Mouse (Mus musculus) thymus, postnatal 0 days (tissue): ENCODE results near the gene Tuba3a. TPM values are rescaled to one million over a fixed set of nuclear protein-coding genes. Genes with fewer than 3 reads are reported as not detected.
"Not testable (repeated sequence)": the region's sequence is repeated elsewhere in the genome, so short reads cannot be mapped to it uniquely, and the experiment has no call there.

Experiments used
- DNase-seq: peaks from one replicate; pipeline ENCODE4 v3.0.0-alpha.2; 2015; ENCODE audit warnings: low spot score
- polyA plus RNA-seq: library from polyadenylated mRNA; unstranded; fragments of >200 nt; fragmentation: Nextera tagmentation; extraction: Ambion mirVana; gene quantifications from 2 replicates; pipeline ENCODE4 v1.2.1, GENCODE M21; 2015

Gene Tuba3a
- polyA plus RNA-seq, 1 experiment from 2014 or later, result 0.36 TPM

DNA sequence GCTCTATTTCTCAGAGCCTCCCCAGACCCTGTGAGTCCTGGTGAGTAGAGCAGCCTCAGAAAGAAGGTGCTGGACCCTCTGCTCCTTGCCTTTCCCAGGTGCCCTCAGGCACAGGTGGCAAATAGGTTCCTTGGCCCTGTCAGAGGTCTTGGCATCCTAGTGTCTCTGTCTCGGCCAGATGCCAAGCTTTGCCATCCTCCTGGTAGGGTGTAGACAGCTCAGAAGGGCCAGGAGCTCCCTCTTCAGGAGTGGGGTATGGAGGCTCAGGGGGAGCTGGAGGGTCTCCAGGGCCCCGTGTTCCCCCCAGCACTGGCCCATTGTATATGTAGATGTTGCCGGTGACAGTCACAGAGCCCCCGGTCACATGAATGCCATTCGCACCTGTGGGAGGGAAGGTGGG is 21.2 kb upstream of the Tuba3a start:
- no peak for DNase-seq

DNA sequence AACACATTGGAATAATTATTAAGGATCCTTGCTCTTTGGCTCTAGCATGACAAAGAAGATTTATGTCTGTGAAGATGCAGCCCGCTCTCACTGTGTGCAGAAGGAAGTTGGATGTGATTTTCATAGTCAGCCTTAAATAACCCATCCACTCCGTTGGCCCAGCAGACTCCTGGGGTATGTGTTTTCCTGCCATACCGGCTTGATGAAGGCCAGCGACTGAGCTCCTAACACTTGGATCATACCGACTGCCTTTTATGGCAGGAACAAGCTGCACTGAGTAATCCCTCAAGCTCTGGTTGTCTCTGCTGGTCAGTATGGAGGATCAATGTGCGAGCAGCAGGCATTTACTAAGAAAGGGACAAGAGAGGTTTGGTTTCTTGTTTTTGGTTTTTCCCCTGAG is 19.6 kb upstream of the Tuba3a start:
- no peak for DNase-seq

DNA sequence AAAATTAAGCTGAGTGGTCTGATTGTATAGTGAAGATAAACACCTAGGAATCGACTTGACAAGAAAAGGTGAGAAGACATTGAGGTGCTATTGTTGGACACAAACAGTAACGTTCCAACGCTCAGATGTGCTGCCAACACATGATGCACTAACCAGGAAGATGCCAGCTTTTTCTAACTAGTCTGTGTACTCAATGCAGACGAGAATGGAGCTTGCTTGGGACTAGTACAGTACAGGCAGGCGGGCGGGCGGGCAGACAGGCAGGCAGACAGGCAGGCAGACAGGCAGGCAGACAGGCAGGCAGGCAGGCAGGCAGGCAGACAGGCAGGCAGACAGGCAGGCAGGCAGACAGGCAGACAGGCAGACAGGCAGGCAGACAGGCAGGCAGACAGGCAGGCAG is 18.6 kb upstream of the Tuba3a start:
- DNase-seq, result not testable (repeated sequence)

DNA sequence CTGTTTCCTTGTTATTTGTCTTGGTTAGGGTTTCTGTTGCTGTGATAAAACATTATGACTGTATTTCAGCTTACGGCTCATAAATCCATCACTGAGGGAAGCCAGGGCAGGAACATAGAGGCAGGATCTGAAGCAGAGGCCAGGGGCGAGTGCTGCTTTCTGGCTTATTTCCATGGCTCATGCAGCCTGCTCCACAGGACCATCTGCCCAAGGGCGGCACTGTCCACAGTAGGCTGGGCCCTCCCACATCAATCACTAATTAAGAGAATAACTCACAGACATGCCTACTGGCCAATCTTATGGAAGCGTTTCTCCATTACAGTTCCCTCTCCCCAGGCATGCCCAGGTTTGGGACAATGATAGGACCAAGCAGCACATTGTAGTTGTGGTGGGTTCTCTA is 17.4 kb upstream of the Tuba3a start:
- no peak for DNase-seq

DNA sequence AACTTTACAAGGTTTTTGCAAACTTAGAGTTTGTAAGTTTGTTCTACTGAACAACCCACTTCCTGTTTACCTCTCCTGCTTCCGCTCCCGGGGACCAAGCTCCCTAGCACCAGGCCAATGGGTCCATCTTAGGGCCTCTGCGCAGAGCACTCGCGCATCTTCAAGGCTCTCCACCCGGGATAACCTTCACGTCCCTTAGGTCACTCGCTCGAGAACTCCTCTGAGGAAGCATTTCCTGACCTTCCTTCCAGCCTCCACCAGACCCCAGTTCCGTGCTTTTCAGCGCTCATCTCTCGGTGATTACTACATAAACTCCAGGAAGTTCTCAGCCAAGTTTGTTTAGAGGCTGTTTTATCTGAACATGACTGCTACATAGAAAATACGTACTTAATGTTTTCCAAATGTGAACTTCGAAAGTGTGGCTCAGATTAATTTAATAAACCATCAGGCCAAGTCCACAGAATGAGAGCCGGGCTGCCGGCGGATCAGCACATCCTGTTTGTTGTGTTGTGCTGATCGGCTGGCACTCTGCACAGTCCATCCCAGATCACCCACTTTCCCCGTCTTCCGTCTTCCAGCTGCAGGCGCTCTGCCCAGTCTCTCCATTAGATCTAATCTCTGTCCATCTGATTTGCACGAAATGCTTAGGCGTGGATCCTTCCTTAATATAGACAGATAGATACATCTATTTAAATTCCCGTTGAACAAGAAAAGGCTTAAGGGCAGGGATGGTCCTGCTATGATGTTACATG is 16.6 kb upstream of the Tuba3a start:
- DNase-seq, result peak; percentile 32

DNA sequence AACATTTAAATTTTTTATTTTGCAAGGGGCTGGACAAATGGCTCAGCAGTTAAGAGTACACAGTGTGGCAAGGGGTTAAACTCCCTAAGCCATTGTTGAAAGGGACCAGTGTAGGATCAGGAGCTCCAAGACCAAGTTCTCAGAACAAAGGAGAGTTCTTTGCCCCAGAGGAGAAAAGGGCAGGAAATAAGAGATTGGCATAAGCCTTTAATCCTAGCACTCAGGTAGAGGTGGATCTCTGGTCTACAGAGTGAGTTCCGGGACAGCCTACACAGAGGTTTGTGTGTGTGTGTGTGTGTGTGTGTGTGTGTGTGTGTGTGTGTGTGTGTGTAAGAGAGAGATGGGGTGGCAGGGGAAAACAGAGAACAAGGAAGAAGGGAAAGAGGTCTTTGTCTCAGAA is 15.1 kb upstream of the Tuba3a start:
- DNase-seq, result no peak

- DNase-seq, result no peak
These were observed 11.4 kb upstream of the Tuba3a start for GRCm38 (mm10) chr6:125297149-125297820.

- DNase-seq, result no peak
These were observed 8.2 kb upstream of the Tuba3a start for GRCm38 (mm10) chr6:125294049-125294448.

- DNase-seq, result no peak
These were observed 6.4 kb upstream of the Tuba3a start for GRCm38 (mm10) chr6:125292256-125292655.

- DNase-seq, result no peak
These were observed 5.5 kb upstream of the Tuba3a start for GRCm38 (mm10) chr6:125291329-125291728.

DNA sequence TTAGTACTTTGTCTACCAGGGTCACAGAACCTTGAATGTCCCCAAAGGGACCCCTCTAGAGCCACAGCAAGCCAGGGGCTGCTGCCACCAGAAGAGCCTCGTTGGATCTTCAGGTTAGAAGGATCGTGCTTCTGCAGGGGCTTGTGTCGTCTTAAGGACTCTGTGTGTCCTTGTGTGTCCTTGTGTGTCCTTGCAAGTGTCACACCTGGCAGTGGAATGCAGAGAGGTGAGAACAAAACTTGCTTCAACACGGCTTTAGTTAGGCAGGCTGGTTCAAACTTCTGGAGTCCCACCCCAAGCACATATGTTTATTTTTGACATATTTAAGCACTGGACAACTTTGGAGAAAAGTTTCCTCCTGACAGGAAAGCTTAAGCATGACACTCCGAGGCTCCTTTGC is 2.9 kb upstream of the Tuba3a start:
- no peak for DNase-seq

GRCm38 (mm10) chr6:125286944-125287343 is 1.1 kb upstream of the Tuba3a start:
- DNase-seq, result no peak

DNA sequence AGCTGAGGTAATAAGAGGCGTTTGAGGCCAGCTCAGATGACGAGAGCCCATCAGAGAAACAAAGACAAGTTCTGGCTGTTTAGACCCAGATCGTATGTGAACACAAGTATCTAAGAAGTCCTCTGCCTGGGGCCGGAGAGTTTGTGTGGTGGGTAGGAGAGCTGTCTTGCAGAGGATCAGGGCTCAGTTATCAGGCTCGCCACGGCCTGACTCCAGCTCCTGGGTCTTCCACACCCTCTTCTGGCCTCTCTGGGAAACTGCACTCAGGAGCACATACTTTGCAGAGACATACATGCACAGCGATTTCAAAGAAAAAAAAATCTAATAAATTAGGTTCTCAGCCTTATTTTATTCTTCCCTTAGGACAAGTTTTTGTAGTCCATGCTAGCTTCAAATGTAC is 1.1 kb downstream of the Tuba3a start:
- no peak for DNase-seq

- DNase-seq, result no peak
These were observed 1.6 kb downstream of the Tuba3a start for GRCm38 (mm10) chr6:125284250-125284649.

GRCm38 (mm10) chr6:125282721-125283120 is 3.1 kb downstream of the Tuba3a start:
- not testable (repeated sequence) for DNase-seq

DNA sequence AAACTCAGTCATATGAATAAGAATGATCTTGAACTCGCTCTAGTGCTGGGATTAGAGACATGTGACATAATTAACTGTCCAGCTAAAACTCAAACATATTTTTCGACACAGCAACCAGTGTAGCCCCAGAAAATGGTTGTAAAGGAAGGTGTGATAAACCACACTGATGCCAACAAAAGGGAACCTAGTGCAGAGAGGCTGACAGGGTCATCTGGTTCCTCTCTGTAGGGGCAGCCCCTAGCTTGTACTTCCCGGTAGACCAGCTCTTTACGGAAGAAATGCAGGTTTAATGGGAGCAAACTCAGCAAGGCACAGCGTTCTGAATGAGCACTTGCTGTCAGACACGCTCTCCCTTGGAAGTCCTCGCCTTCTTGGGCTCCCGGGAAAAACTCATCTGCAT is 6.1 kb downstream of the Tuba3a start:
- DNase-seq, result no peak

- peak; percentile 61 for DNase-seq
These were observed 10.8 kb downstream of the Tuba3a start for GRCm38 (mm10) chr6:125274841-125275563.

GRCm38 (mm10) chr6:125272228-125272785 is 13.5 kb downstream of the Tuba3a start:
- DNase-seq, result no peak

DNA sequence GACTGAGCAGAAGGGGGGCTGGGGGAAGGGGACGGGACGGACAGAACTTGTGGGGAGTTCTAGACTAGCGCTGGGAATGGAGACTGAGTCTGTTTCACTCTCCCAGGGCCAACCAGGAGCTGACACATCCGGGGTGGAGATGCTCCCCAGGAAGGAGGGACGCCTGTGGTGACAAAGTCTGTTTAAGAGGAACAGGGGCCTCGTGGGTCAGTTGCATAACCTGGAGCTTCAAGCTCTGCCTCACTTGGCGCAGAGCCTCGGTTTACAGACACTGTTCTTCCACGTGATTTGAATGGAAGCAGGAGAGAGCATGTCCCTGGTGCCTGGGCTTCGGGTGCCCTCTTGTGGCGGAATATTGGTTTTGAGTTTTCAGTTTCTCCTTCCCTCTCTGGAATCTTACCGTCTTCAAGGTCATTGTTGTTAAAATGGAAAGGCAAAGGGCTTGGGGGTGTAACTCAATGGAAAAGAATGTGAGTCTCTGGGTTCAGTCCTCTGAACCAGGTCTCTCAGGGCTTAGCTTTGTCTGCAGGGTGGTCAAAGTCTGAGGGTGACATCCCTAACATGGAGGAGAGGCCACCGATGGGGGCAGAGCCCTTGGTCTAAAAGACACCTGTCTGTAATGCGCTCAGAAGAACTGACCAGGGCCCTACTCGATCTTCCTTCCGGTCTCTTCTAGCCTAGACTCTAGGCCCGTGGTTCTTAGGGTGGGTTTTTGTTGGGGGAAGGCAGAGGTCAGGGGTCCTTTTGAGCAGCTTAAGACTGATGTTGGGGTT is 14.2 kb downstream of the Tuba3a start:
- peak; percentile 85 for DNase-seq

DNA sequence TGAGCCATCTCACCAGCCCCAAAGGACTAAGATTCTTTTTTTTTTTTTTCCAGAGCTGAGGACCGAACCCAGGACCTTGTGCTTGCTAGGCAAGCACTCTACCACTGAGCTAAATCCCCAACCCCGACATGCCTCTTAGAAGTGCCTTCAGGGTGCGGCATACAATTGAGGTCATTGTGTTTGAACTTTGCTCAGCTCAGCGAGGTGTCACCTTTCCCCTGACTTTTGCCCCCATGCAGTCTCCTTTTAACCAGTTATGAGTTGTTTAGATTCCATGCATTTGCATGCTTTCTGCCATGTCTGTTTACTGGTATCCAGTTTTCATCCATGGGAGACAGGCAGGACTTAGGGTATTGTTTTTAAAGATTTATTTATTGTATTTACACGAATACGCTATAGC is 17.0 kb downstream of the Tuba3a start:
- DNase-seq, result no peak

- no peak for DNase-seq
These were observed 18.4 kb downstream of the Tuba3a start for GRCm38 (mm10) chr6:125267469-125267868.
